Mouse (Mus musculus) R1 (cell line): ENCODE measurements around the gene Sox5.

Experiments
- DNase-seq: peaks from one replicate; pipeline ENCODE4 v3.0.0-alpha.2; 2018; ENCODE audit warnings: low read depth, low spot score

The Sox5 gene

DNA sequence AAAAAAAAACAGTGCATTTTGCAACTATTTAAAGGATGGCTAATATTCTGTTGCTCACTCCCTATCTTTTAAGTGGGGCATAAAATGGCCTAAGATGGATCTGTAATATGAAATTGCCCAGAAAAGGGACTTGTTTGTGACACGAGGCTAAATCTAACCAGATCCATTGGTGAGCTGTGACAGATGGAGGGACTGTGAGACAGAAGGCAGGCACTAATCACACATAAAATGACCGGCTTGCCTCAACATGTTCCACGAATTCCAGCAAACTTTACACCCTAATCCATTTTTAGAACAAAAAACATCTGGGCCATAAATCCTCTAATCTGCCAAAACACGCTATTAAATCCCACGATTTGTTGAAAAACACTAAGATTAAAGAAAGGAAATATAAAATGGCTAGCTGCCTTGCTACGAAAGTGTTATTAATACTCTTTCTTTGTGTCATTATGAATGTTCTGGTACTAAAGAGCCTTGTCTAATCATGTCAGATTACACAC, 919.1 kb downstream of the Sox5 start:
- DNase-seq: no peak

DNA sequence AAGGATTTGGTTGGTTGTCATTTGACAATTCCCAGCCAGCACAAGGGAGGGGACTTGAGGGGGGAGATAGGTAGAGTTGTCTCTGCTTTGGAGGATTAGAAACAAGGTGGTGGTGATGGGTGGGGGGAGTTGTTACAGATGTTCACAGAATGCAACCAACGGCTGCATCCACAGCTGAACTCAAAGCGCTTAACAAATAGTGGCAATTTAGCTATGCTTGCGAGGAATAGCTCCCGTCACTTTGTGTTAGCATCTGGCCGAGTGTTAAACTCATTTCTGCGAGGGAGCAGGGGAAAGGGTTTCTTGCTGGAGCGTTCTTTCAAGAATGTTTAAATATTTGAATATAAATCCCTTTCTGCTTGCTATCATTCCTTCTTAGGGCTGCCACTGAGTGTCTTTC, 921.7 kb downstream of the Sox5 start:
- no peak for DNase-seq

DNA sequence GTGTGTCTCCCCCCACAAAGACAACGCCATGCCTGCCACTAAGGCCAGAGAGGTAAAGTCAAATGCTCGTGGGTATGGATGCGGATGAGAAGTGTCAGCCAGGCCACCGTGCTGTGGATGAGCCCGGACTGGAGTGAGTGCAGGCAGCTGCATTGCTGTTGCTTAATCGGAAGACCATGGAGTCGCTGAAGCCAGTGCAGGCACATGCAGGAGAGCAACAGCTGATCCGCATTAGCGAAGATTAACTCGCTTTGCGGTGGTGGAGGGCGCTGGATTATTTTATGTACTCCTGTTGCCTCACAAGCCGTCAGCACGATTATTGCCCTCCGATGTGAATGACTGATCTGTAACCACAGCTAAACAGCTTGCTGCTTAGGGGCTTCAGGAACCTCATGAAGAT, 922.2 kb downstream of the Sox5 start:
- no peak for DNase-seq

DNA sequence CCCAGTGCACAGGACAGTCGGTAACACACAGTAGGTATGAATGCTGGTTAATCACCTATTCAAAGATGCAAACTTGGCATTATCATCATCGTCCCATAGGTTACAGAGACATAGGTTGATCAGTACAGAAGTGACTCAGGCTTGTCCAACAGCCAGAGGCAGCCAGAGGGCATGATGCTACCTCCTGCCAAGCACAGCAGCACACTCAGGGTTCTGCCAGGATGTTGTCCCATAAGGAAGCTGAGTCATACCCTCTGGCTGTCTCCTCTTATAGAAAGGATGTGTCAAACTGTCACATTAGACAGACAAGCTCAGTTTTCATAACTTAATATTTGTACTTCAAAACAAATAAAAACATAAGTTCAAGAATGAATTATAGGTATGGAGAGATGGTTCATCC, 923.2 kb downstream of the Sox5 start:
- no peak for DNase-seq

- no peak for DNase-seq
Observed at GRCm38 (mm10) chr6:143857376-143857775, 924.4 kb downstream of the Sox5 start.

DNA sequence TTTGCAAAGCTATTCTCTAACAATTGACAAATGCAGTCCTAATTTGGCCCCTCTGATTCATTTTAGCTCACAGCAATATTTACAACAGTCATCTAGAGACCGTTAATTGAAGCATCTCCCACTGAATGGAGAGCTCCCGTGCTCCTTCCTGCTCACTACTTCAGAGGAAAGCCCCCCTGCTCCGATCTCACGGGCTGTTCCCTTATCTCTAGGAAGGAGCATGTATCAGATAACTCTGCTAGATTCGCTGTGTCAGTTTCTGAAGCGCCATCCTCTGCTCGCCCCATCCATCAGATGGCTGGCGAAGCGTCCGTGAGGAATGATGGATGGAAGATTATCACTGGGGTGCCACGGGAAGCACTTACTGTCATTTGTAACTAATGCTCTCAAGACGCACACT, 926.4 kb downstream of the Sox5 start:
- no peak for DNase-seq

DNA sequence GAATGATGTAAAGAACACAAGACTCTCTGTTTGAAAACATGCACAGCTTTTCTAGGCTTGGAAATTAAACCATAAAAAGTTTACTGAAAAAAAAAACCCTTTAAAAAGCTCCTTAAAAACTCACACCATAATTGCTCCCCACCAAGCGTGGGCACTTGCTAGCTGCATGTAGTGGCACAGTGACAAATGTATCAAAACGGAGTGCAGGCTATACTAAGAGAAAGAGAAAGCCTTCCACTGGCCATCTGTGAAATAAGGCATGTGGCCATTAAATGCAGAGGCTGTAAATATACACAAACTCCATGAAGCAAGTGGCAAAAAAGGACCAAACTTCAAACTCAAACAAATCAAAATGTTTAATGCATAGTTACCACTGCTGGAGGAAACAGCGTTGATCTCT, 927.7 kb downstream of the Sox5 start:
- DNase-seq: no peak

- no peak for DNase-seq
Observed at GRCm38 (mm10) chr6:143845761-143846160, 936.0 kb downstream of the Sox5 start.

DNA sequence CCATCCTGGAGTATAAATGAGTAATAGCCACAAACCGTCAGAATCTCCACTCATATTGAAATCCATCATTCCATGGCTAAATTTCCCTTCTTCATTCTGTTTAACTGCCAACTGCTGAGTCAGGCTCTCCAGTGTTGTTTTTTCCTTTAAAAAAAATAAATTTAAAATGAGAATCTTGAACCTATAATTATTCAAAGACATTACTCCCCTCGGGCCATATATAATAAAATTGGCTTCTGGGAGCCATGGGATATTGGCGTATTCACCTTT, 937.1 kb downstream of the Sox5 start:
- no peak for DNase-seq

DNA sequence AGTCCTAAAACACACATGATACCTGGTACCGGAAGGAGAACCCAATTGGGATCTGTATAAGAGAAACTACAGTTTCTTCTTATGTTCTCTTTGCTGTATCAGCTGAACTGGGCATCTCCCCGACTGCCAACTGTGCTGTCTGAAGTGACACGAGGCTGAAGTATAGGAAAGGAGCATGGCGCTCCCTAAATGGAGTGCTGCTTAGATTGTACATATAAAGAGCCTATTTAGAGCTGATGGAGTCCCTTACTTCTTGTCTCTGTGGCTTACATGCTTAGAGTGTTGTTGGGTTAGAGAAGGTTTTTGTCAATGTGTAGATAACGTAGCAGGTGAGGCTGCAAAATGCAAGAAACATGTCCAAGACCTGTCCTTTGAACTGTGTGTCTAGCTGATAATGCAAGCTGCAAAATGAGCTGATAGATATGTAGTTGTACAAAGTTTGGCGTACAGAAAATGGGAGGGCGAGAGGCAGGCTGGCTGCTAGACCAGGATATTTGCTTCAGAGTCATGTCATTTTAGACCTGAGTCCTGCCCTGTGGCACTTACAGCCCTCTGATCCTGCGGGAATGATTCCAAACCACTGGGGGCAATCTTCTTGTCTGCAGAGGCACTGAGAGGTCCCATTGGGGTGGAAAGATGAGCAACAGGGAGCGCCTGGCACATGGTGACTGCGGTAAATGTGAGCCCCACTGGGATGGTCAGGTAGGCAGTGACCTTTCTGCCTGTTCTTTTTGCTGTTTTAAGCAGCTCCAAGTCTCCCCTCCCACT, 937.7 kb downstream of the Sox5 start:
- DNase-seq: no peak

DNA sequence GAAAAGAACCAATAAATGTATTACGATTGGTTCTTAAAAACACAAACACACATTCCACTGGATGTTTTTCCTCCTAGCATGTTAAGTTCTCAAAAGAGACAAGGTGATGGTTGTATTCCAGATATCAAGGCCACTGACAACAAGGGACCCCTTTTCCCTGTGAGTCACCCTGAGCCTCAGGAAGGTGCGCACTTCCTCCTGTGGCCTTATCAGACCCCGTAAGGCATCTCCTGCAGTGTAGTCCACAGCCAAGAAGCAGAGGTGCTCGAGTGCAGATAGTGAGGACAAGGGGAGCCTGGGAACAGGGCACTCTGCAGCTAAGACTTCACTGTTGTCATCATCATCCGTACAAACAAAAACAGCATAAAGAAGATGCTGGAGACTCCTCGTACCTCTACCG, 939.8 kb downstream of the Sox5 start:
- DNase-seq: no peak

DNA sequence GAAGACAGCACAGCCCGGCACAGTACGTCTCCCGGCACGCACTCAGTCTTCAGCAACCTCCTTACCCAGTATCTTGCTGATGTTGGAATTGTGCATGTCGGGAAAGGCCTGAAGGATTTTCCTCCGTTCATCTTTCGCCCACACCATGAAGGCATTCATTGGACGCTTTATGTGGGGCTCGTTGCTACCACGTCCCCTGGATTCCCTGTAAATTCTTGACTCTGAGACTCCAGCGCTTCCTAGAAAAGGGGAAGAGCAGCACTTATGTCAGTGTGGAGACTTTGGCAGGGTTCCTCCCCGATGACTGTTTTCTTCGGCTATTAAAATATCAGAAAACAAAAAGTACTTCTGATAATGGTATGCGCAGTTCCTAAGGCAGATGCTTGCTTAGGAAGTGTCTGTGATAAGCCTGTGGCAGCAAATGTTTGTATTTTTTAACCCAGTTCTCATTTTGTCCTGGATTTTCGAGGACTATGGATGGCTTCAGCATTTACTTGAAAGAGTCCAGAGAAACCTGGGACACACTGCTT, 940.6 kb downstream of the Sox5 start:
- DNase-seq: no peak

GRCm38 (mm10) chr6:143838384-143839076, 943.2 kb downstream of the Sox5 start:
- DNase-seq: no peak

- DNase-seq: no peak
Observed at GRCm38 (mm10) chr6:143835331-143835730, 946.4 kb downstream of the Sox5 start.

DNA sequence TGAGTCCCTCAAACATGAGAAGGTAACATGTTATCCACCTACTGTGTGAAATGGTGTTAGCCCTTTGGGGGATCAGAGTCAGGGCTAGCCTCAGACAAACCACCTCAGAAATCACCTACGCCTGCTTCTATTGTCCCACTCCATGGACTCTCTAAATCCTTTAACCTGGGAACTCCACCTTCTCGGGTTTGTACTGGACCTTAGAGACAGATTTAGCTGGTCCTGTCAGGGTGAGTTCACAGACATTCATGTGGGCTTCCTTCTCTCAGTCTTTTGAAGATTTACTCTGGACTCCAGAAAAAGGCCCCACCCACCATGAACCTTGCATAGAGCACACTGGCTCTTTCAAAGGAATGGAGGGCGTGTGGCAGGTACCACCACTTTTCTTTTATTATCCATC, 947.8 kb downstream of the Sox5 start:
- DNase-seq: no peak

DNA sequence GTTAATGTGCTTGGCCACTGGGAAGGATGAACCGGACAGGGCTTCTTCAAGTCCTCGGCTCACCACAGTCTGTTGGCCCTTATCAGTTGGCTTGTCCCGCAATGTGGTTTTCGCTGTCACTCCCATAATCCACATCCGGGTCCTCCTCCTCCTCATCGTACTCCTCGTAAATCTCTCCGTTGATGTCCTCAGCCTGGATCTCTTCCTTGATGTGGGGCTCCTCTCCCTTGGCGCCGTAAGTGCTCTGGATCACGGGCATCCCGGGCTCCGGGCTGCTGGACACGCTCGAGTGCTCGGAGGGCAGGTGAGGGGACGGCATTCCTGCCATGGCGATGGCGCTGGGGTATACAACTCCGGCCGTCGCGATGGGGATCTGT, 948.6 kb downstream of the Sox5 start:
- no peak for DNase-seq

- no peak for DNase-seq
Observed at GRCm38 (mm10) chr6:143832483-143833181, 949.1 kb downstream of the Sox5 start.

DNA sequence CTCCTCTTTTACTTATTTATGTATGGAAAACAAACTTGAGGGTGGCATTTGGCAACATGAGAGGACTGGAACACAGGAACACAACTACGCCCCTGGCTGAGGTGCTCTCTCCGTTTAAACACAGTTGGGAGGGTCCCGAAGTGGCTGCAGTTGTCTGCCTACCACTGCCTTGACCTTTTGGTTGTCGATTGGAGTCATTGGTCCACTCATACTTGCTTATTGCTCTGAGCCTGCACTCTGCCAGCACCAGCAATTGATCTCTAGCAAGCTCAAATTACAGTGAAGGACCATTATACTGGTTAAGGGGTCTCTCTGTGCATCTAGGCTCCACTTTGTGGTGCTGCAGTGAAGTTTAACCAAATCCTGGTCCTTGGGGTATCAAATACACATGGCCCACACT, 950.5 kb downstream of the Sox5 start:
- no peak for DNase-seq

GRCm38 (mm10) chr6:143830131-143830530, 951.6 kb downstream of the Sox5 start:
- no peak for DNase-seq

DNA sequence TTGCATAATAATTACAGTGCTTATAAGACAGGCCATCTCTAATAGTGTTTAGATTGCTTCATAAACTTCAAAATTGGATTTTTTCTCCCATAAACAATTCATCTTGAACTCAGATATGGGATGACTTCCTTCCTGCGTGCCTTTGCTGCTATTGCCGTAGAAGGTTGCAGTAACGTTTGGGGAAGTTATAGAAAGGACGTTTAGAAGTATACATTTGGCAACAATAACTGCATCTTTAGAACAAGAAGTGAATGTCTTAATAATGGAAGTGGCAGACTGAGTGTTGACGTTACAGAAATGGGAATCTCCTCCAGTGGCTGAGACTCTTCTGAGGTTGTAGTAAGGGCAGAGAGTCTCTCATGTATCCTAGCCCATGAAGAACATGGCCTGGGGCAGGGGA, 955.0 kb downstream of the Sox5 start:
- no peak for DNase-seq

DNA sequence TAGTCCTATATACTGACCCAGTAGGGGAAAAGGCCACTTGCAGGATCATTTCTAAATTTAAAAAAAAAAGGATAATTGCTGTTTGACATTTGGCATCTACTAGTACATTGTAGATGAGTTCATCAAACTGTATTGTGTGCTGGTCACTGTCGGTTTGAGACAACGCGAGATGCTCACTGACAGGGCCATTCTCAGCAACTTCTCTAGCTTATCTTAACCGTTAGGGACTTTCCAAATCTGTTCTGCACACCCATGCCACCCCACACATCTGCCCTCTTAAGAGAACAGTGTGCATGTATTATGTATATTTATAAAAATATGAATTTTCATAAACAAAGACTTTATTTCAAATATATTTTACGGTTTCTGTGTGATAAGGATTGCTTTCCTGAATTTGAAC, 955.8 kb downstream of the Sox5 start:
- DNase-seq: no peak

GRCm38 (mm10) chr6:143825086-143825485, 956.7 kb downstream of the Sox5 start:
- DNase-seq: peak; percentile 21

- no peak for DNase-seq
Observed at GRCm38 (mm10) chr6:143788446-143788845, 993.3 kb downstream of the Sox5 start.
